Mouse (Mus musculus) midbrain, embryonic 10.5 days (tissue): ENCODE data around the gene Tnfsf15. TPM values are rescaled to one million over a fixed set of nuclear protein-coding genes. Genes with fewer than 3 reads are reported as not detected.

ENCODE experiments used
- DNase-seq: peaks from one replicate; pipeline ENCODE4 v3.0.0-alpha.2; 2017; ENCODE audit warnings: low spot score
- H3K27ac ChIP-seq: fragments of 300-500 bp; sonication (generic); replicated peaks from 2 replicates; pipeline ENCODE4 v1.5.1; 2016; ENCODE audit warnings: mild to moderate bottlenecking
- H3K27me3 ChIP-seq: fragments of 300-500 bp; sonication (generic); 2 replicates; pipeline ENCODE4 v1.6.1; 2016; ENCODE audit warnings: low read depth, mild to moderate bottlenecking; ENCODE audit not compliant: poor library complexity, severe bottlenecking
- H3K36me3 ChIP-seq: fragments of 300-500 bp; sonication (generic); 2 replicates; pipeline ENCODE4 v1.6.1; 2016; ENCODE audit warnings: mild to moderate bottlenecking, moderate library complexity
- H3K4me1 ChIP-seq: fragments of 300-500 bp; sonication (generic); 2 replicates; pipeline ENCODE4 v1.6.1; 2016
- H3K4me3 ChIP-seq: fragments of 300-500 bp; sonication (generic); 2 replicates; pipeline ENCODE4 v1.5.1; 2016; ENCODE audit warnings: mild to moderate bottlenecking, moderate library complexity
- H3K9me3 ChIP-seq: fragments of 300-500 bp; sonication (generic); replicated peaks from 2 replicates; pipeline ENCODE4 v1.6.1; 2016; ENCODE audit warnings: mild to moderate bottlenecking
- WGBS: fragments of 180-500 bp; shearing (Covaris S2); methylation state at CpG from one replicate; pipeline ENCODE4 v1.1.7; 2016; 5-methylcytosine and 5-hydroxymethylcytosine counted together
- polyA plus RNA-seq: library from polyadenylated mRNA; unstranded; fragments of >200 nt; fragmentation: Nextera tagmentation; extraction: Ambion mirVana; gene quantifications from 2 replicates; pipeline ENCODE4 v1.2.1, GENCODE M21; 2016

The Tnfsf15 gene
- polyA plus RNA-seq: not detected in 2 replicates

DNA sequence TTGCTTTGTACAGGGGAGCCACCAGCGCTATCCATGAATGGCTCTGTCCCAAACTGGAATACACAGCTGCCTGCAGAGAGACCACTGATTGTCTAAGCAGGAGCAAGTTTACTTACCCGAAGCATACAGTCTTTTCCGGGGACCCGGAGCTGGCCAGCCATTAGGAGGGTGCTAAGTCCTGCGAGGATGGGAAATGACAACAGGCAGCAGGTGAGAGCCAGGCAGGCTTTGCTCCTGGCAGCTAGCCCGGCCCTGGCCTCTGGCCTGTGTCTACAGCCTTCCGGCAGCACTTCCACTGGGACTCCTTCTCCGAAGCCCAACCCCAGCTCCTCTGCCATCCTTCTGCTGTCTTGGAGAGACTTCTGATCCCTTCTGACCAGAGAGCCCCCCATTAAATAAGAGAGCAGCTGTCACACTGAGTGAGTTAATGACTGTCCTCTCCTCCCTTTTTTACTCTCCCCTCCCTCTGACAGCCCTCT, at the start of gene Tnfsf15:
TSS of gene Tnfsf15 (minus strand) at position 421 of the 479 bp plus-strand sequence.
- Histone ChIP-seq H3K36me3 (no peaks in the 10 kb centered on the region), H3K9me3 (no peaks in the 10 kb centered on the region), H3K4me1 (peaks cover 5% of the 10 kb centered on the region), H3K4me3 (no peak within 1 kb of the TSS), H3K27me3 (no peaks in the 10 kb centered on the region), H3K27ac (no peak within 1 kb of the TSS)
- WGBS: 71% methylated on average over 8 of the region's 8 CpGs
- no peak for DNase-seq

DNA sequence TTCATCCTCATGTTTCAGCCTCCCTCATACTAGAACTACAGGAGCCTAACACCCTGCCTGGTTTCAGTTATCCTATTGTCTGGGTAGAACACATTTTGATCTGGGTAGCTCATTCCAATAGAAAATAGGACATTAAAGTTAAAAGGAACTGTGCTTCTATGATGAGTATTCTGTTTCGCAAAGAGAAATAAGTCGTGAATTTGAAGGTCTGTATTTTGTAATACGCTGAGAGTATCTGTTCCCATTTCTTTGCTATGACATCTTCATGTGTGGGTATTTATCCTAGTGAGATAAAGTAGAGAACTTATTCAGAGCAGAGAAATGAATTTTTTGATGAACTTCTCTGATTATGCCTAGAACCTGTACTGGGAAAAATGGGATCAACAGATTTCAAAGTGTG, 47.4 kb upstream of the Tnfsf15 start:
- H3K4me3 ChIP-seq: no peak overlapping the region
- H3K9me3 ChIP-seq: no peaks in the 10 kb centered on the region
- H3K36me3 ChIP-seq: no peaks in the 10 kb centered on the region
- H3K27ac ChIP-seq: no peak overlapping the region
- H3K27me3 ChIP-seq: no peaks in the 10 kb centered on the region
- DNase-seq: no peak
- 95% methylated on average over 3 of the region's 3 CpGs for WGBS
- no peaks in the 10 kb centered on the region for H3K4me1 ChIP-seq

DNA sequence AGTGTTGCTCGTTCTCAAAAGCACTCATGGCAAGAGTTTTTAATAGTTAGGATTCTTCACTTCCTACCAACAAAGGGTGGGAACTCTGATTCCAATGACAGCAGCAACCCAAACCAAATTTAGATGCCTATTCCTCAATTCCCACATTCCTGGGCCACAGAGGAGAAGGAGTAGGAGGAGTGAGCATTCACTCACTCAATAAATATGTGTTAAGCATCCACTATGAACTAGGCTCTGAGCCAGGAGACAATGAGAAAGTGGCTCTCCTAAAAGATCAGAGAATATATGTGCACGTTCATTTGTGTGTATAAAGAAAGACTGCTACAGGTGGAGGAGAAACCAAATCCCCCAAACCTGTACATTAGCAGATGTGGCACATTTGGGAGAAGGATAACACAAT, 40.6 kb upstream of the Tnfsf15 start:
- no peak for DNase-seq
- H3K9me3 ChIP-seq: no peaks in the 10 kb centered on the region
- WGBS: 89% methylated on average over 2 of the region's 2 CpGs
- no peaks in the 10 kb centered on the region for H3K27me3 ChIP-seq
- H3K36me3 ChIP-seq: no peaks in the 10 kb centered on the region
- no peak overlapping the region for H3K4me3 ChIP-seq
- H3K27ac ChIP-seq: no peak overlapping the region
- H3K4me1 ChIP-seq: no peaks in the 10 kb centered on the region

DNA sequence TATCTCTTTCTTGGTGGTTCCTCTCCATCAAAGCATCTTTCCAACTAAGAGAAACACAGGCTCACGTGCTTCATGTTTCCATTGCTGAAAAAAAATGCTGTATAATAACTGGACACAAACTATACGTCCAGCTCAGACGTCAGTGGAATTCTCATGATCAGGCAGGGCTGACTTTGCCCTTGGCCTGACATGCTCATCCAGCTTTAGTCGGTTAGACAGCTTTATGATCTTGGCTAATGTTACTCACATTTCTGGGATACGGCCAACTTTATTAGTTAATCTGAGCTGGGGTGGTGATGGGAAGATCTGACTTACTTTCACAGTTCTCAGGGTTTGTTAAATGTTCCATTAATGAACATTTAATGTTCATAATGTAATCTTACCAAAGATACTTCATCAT, 38.9 kb upstream of the Tnfsf15 start:
- no peaks in the 10 kb centered on the region for H3K27me3 ChIP-seq
- no peak overlapping the region for H3K27ac ChIP-seq
- H3K9me3 ChIP-seq: no peaks in the 10 kb centered on the region
- DNase-seq: no peak
- H3K4me1 ChIP-seq: no peaks in the 10 kb centered on the region
- WGBS: 92% methylated on average over 5 of the region's 5 CpGs
- no peak overlapping the region for H3K4me3 ChIP-seq
- H3K36me3 ChIP-seq: no peaks in the 10 kb centered on the region

DNA sequence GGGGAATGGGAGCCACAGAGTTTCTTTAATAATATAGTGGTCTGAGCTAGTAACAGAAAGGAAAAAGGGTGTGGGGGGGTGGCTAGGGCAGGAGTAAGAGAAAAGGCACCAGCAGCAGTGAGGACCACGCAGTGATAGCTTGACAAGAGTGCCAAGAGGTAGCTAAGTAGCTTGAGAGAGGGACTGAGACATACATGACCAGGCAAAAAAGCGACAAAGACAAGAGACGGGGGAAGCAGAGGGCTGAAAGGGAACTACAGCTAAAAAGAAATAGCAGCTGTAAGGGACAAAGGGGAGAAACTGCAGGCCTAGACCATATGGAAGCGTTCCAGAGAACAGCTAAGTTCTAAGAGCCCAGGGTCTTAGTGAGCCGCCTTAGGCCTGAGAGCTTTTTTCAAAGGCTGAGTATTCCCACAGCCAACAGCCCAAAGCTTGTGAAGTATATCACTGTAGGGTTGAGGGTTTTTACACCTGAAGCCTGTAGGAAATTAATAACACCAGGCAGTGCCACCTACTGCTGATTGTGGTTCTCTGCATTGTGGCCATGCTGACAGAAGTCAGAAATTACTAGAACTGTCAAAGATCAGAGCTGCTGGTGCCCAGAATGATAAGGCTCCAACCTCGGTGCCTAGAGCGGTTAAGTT, 38.2 kb upstream of the Tnfsf15 start:
- no peaks in the 10 kb centered on the region for H3K9me3 ChIP-seq
- H3K36me3 ChIP-seq: no peaks in the 10 kb centered on the region
- no peak for DNase-seq
- H3K27ac ChIP-seq: no peak overlapping the region
- no peaks in the 10 kb centered on the region for H3K4me1 ChIP-seq
- 90% methylated on average over 7 of the region's 7 CpGs for WGBS
- H3K27me3 ChIP-seq: no peaks in the 10 kb centered on the region
- H3K4me3 ChIP-seq: no peak overlapping the region

DNA sequence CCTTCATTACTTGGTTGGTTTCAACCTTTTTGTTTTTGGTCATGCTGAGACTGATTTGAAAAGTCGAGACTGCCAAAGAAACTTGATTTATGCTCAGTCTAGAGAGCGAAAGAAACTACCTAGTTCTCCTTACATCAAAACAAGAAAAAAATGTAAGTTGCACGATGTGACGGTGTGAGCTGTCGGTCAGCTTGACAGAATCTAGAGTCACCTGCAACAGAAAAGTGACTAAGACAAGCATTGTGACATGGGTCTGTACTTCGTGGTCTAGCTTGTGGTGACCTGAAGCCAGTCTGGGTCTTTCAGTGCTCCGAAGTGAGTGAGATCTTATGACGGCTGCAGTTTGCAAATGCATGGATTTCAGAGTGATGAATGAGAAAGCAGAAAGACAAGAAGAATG, 32.3 kb upstream of the Tnfsf15 start:
- no peaks in the 10 kb centered on the region for H3K4me1 ChIP-seq
- no peak overlapping the region for H3K27ac ChIP-seq
- 88% methylated on average over 8 of the region's 8 CpGs for WGBS
- H3K27me3 ChIP-seq: no peaks in the 10 kb centered on the region
- no peak for DNase-seq
- H3K4me3 ChIP-seq: no peak overlapping the region
- H3K36me3 ChIP-seq: no peaks in the 10 kb centered on the region
- H3K9me3 ChIP-seq: no peaks in the 10 kb centered on the region

DNA sequence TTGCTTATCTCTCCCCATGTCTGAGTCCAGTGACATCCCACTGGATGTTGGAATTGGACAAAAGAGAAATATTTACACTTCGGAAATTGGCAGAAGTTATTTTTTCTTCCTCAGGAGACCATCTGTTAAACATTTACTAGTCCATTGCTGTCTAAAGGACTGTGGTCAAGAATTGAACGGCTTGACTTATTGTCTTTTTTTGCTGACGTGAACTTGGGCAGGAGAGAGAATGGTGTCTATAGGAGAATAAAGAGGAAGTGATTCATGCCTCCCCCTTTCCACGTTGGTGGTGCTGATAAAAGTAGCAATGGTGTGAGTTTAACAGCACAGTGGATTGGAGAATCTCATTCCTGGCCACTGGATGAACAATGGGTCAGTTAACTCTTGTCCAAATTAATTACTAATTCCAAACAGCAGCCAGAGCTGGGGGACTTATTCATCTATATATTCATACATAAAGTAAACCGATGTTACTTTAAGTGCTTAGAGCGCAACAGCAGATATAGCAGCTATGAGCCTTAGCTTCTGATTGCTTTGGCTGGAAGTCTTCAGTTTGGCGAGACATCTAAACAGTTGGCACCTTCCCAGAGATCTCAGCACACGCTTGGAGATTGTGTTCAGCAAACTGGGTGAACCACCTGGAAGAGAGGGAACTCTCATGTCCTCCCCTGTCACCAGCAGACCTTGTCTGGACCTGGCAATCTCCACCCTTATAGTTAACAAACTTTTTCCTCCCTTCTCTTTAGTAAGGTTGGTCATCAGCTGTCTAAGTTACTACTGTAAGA, 28.6 kb upstream of the Tnfsf15 start:
- no peak for DNase-seq
- Histone ChIP-seq H3K9me3 (no peaks in the 10 kb centered on the region), H3K27me3 (no peaks in the 10 kb centered on the region), H3K27ac (no peak overlapping the region), H3K36me3 (no peaks in the 10 kb centered on the region), H3K4me1 (no peaks in the 10 kb centered on the region), H3K4me3 (no peak overlapping the region)
- 87% methylated on average over 8 of the region's 8 CpGs for WGBS

DNA sequence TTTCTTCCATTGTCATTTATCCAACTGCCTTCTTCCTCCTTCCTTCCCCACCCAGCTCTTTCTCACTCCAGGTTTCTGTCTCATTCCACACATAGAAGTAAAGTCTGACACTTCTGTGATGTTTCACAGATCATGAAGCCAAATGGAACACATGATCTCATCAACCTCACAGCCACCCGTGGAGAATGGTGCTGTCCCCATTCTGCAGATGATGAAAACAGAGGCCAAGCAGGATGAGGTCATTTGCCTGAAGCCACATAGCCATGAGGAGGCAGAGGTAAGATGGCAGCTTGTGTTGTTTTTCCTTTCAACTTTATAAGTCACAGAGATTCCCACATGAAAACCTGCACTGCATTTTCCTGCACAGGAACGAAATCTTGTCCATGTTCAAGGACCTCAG, 27.6 kb upstream of the Tnfsf15 start:
- no peak for DNase-seq
- Histone ChIP-seq H3K27me3 (no peaks in the 10 kb centered on the region), H3K27ac (no peak overlapping the region), H3K36me3 (no peaks in the 10 kb centered on the region), H3K4me3 (no peak overlapping the region), H3K4me1 (no peaks in the 10 kb centered on the region), H3K9me3 (no peaks in the 10 kb centered on the region)
- WGBS: 94% methylated on average over 2 of the region's 2 CpGs

DNA sequence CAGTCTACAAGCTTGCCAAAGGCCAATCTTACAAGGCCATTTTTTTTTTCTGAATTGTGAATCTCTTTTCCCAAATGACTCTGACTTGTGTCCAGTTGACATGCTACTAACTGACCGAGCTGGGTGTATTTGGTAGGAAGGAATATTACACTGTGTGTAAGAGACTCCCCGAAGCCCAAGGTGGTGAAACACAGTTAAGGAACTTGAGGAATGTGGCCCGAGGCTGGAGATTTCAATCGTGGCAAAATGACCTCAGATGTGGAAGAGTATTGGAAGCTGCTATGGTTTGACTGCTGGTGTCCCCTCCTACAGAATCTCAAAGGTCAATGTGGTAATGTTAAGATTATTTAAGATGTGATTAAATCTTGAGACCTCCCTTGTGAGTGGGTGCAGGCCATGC, 26.4 kb upstream of the Tnfsf15 start:
- Histone ChIP-seq H3K27ac (no peak overlapping the region), H3K4me3 (no peak overlapping the region), H3K27me3 (no peaks in the 10 kb centered on the region), H3K36me3 (no peaks in the 10 kb centered on the region), H3K9me3 (no peaks in the 10 kb centered on the region), H3K4me1 (no peaks in the 10 kb centered on the region)
- no peak for DNase-seq
- 92% methylated on average over 4 of the region's 4 CpGs for WGBS

DNA sequence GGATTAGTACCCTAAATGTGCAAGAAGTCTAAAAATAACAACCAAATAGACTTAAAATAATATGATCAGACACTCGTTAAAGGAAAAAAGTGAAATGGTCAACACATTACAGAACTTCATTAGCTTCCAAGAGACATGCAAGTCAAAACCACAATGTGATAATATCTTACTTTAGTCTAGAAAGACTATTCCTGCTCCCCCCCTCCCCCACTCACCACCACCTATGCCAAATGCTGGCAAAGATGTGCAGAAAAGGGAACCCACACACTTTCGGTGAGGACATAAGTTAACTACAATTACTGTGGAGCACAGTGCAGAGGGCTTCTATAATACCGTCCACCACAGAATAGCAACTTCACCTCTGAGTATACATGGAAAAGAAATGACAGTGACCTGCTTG, 24.2 kb upstream of the Tnfsf15 start:
- Histone ChIP-seq H3K9me3 (no peaks in the 10 kb centered on the region), H3K4me1 (no peaks in the 10 kb centered on the region), H3K27ac (no peak overlapping the region), H3K4me3 (no peak overlapping the region), H3K36me3 (no peaks in the 10 kb centered on the region), H3K27me3 (no peaks in the 10 kb centered on the region)
- WGBS: 90% methylated on average over 3 of the region's 3 CpGs
- DNase-seq: no peak

DNA sequence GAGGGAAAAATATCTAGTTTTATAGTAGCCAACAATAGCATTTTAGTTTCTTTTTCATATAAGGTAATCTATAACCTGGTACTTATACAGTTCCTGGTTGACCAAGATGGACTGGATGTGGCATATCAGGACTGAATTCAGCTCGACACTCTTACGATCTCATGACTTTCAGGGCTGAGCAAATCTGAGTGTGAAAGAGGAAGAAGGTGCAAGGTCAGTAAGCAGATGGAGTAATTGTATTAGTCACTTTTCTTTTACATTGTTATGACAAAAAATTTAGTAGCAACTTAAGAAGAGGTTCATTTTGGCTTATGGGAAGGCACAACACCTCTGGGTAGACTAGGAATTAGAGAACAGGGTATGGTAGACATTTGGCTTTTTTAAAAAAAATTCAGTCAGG, 20.1 kb upstream of the Tnfsf15 start:
- Histone ChIP-seq H3K36me3 (no peaks in the 10 kb centered on the region), H3K4me3 (no peak overlapping the region), H3K27me3 (no peaks in the 10 kb centered on the region), H3K4me1 (no peaks in the 10 kb centered on the region), H3K9me3 (no peaks in the 10 kb centered on the region), H3K27ac (no peak overlapping the region)
- DNase-seq: no peak
- WGBS: 91% methylated on average over 2 of the region's 2 CpGs

DNA sequence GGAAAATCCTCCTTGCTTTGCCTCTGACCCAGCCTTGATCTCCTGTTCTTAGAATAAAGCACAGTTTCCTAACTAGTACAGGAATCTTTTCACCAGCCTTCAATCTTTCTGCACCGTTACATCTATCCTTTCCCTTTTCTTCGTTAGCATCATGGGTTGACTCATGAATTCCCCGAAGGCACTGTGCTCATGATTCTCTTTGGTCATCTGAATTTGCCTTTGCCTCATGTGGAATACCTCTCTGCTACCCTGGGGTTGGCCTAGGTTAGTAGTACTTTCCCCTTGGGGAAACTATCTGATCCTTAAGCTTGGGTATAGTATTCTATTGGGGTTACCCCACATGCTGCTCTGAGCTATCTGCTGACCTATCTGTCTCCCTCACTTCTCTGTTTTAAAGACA, 15.0 kb upstream of the Tnfsf15 start:
- no peak for DNase-seq
- no peaks in the 10 kb centered on the region for H3K36me3 ChIP-seq
- H3K27ac ChIP-seq: no peak overlapping the region
- 93% methylated on average over 3 of the region's 3 CpGs for WGBS
- no peaks in the 10 kb centered on the region for H3K9me3 ChIP-seq
- H3K4me3 ChIP-seq: no peak overlapping the region
- no peaks in the 10 kb centered on the region for H3K27me3 ChIP-seq
- no peaks in the 10 kb centered on the region for H3K4me1 ChIP-seq

DNA sequence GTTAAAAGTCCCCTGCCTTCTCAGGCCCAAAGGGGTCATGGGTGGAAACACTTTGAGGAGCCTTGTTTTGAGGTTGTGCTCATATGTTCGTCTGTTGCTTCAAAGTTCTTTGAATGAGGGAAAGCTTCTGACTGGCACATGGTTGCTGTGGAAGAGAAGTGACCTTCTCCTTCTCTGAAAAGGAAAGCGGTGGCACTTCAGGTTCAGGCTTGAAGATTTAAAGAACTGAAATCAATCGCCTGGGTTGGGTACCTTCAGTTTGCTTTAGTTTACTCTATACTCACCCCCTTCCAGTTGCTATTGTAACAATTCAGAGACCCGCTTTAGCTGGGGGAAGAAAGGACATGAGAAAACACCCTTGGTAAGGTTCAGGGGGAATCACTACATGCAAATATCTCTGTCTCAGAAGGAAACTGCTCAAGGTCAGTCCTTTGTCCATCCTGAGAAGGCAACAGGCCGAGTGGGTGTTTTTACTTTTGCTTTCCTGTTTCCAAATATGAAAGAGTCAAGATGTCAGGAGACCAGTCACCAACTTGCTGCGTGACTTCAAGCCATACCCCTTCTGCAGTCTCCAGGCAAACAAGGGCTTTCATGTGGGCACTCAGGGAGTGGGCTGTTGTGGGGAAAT, 12.7 kb upstream of the Tnfsf15 start:
- H3K4me3 ChIP-seq: no peak overlapping the region
- H3K9me3 ChIP-seq: no peaks in the 10 kb centered on the region
- DNase-seq: no peak
- H3K36me3 ChIP-seq: no peaks in the 10 kb centered on the region
- peaks cover 8% of the 10 kb centered on the region for H3K4me1 ChIP-seq
- no peak overlapping the region for H3K27ac ChIP-seq
- H3K27me3 ChIP-seq: no peaks in the 10 kb centered on the region
- WGBS: 87% methylated on average over 6 of the region's 6 CpGs
